Mouse (Mus musculus): ENCODE measurements around the gene Coro2a. TPM values are rescaled to one million over a fixed set of nuclear protein-coding genes. Genes with fewer than 3 reads are reported as not detected.

Coro2a gene
- total RNA-seq, 2 experiments from 2014 or later: 35.6 to 37.6 TPM

DNA sequence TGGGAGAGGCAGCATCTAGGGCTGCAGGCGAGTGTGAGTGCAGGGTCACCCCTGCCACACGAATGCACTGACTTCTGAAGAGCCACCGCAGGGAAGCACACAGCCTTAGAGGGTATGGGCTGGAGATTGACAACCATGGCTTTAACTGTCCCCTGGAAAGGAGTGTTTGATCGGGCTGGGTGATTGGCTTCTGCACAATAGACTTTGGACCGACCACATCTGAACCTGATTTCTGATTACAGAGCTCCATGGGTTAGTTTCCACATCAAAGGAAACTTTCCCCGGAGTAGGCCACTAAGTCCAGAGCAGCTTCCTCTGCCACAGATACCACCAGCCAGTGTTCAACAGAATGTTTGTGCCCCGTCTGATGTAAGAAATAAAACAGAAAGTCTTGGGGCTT, 72.3 kb downstream of the Coro2a start:
- DNase-seq (ENCODE audit: low spot score in 2 of 2): no peak

DNA sequence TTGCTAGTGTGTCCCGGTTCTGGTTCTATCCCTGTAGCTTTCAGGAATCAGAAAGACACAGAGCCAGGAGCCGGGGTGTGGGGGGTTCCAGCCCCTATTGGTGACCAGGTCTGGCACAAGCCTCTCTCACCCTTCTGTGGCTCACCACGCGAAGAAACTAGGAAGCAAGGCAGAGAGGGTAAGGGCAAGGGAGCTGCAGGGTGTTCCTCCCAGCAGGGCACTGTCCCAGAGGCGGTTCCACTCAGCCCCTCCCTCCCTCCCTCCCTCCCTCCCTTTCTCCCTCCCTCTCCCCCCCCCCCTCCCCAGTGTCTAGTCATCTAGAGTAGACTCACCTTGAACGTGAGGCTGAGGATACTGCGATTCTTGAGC, 74.5 kb downstream of the Coro2a start:
- no peak for DNase-seq (ENCODE audit: low spot score in 2 of 2)

DNA sequence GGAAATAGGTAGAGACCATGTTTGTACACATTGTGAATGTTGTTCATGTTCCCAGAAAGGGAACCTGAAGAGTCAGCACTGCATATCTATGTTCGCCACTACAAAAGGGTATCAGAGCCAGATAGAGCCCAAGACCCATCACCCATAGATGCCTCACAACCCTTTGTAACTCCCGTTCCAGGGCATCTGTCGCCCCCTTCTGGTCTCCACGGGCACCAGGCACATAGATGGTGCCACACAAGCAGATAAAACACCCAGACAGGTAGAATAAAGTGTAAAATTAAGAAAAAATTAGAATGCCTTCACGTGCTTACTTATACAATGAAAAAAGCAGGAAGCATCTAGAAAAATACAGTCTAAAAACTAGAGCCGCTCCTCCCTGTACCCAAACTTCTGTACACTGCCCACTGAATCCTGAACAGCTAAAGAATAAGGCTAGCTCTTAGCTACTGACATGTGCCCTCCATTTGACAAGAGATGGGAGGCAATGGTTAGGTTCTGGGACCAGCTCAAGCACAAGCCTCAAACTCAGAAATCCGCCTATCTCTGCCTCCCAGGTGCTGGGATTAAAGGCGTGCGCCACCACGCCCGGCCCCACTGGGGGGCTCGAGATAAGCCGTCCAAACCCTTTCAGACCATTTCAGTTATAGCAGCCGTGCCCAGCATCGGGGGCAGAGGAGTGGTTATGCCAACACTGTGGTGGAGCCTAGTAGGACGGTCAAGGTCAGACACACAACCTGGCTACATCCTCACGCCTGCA, 75.0 kb downstream of the Coro2a start:
- no peak for DNase-seq (ENCODE audit: low spot score in 2 of 2)

DNA sequence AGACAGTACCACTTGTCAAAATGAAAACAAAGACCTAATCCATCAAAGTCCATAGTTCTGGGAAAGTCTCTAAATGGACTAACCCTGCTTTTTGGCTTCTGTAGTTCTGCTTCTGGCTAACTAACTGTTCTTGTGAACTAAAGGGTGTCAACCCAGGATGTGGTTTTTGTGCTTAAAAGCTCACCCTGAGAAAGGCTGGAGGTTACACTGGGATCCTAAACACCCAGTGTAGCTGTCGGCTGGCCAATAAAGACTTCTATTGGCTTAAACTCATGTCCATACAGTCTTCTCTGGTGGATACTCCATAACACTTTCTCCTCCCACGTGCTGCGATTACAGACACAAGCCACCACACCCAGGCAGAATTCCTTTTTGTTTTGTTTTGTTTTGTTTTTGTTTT, 75.8 kb downstream of the Coro2a start:
- no peak for DNase-seq (ENCODE audit: low spot score in 2 of 2)

DNA sequence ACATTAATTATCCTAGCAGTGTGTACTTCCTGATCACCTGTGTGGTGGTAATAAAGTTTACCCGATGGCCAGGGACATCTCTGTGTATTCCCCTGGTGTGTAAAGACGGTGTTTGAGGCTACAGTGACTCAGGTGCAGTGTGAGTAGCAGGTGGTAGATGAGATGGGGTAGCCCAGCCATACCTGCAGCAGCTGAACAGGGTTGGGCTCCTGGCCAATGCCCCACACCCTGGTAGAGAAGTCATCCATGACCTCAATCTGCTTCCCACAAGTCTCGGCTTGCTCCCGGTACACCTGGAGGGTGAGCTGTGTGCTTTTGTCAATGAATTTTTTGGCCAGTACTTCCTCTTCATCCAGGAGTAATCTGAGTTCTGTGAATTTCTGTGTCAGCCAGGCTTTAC, 78.7 kb downstream of the Coro2a start:
- no peak for DNase-seq (ENCODE audit: low spot score in 2 of 2)

DNA sequence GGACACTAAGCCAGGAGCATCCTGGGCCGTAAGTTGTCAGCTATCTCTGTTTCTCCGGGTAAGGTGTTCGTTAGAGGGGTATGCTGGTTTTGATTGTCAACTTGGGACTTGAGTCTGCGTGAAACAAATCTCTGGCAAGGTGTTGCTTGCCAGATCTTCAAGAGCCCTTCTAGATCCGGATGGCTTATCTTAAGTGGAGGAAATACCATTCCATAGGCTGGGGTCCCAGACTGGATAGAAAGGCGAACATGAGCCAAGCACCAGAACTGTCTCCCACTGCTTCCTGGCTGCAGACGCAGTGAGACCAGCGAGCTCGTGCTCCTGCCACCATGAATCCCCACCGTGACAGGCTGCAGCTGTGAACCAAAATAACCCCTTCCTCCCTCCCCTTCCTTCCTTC, 80.5 kb downstream of the Coro2a start:
- DNase-seq (ENCODE audit: low spot score in 2 of 2): no peak

DNA sequence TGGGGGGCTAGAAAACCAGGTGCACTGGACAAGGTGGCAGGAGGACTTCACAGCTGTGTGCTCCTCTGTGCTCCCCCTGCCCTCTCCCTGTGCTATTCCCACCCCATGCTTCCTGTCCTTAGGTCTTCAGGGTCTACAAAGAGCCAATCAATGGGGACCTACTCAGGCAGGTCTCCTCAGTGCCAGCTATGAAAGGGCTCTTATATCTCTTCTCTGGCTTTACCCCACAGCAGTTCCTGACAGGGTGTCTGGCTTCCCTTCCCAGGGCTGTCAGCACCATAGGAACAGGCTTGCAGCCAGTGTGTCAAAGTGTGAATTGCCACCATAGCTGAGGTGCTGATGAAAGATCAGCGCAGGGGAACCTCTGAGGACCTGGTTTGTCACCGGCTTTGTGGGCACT, 81.5 kb downstream of the Coro2a start:
- DNase-seq (ENCODE audit: low spot score in 2 of 2): no peak

DNA sequence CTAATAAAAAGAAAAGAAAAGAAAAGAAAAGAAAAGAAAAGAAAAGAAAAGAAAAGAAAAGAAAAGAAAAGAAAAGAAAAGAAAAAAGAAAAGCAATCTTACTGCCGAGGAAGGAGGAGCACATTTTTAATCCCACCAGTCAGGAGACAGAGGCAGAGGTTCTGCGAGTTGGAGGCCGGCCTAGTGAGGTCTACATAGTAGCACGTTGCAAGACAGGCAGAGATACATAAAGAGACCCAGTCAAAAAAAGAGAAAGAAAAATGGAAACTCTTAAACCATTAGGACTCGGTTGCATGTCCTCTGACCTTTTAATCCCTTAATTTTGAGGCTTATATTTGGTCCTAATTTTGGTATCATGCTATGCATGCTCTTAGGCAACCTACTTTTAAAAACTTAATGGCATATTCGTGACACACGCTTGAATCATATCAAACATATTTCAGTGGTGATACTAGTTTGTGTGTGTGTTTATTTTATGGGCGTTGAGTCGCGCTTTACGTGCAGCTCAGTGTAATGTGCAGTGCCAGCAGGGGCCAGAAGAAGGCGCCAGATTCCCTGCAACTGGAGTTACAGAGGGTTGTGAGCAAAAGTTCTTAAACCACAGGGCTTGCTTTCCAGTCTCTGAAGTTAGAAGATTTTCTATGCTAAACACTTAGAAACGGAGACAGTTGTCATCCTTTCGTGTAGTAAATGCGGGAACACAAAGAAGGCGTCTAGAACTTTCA, 94.1 kb downstream of the Coro2a start:
- DNase-seq (ENCODE audit: low spot score in 2 of 2): peak; percentile 79 to 81

DNA sequence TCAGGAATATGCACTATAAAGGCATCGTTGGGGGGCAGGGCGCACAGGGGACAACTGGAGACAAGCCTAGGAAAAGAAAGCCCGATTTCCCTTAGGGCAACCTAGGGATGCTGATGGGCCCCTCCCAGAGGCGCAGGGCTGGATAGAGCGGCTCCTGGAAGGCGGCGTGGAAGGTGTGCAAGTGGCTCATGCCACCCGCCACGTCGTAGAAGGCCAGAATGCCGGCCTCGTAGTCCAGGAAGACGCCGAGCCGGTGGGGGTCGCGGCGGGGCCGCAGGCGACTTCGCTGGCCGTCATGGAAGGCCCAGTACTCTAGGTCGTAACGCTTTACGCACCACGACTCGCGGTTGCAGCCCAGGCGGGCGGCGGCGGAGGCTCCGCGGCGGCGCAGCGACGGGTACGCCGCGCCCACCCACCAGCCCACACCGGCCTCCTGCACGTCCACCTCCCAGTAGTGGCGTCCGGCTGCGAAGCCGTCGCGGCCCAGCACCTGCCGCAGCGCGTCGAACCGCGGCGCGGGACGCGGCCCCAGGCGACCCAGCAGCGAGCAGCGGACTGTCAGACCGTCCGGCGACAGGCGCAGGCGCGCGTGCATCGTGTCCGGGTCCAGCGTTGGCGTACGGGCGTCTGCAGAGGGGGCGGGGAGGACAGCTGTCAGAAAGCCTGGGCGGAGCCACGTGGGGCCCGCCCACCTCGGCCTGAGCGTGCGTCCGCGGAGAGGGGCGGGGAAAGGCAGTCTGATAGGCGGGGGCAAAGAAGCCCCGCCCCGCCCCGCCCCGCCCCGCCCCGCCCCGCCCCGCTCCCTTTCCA, 95.0 kb downstream of the Coro2a start:
- DNase-seq (ENCODE audit: low spot score in 2 of 2): peak; percentile 93 to 96

DNA sequence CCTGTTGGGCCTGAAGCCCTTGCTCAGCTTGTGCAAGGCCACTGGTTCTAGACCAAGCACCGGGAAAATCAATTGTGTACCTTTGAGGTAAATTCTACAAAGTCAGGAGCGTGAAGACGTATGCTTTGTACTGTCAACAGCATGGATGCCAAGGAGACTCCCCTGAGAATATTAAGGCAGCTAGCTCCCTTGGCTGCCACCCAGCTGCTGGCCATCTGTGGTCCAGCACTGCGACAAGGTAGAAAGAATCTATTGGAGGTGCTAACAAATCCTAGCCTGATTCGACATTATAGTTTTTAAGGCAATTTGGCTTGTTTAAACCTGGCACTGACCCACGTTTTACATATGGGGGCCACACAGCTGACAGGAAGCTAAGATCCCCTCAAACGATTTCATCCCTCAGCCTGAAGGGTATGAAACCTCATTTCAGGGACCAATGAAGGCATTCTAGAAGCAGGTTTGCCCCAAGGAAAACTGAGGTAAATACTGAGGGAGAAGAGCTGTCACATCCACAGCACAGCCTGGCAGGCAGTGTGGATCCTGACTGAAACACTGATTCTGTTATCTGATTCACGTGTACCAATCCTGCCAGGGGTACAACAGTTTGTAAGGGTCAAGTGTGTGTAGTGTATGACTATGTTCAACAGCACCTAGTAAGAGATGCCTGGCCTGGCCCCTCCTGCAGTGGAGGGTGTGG, 96.5 kb downstream of the Coro2a start:
- no peak for DNase-seq (ENCODE audit: low spot score in 2 of 2)

DNA sequence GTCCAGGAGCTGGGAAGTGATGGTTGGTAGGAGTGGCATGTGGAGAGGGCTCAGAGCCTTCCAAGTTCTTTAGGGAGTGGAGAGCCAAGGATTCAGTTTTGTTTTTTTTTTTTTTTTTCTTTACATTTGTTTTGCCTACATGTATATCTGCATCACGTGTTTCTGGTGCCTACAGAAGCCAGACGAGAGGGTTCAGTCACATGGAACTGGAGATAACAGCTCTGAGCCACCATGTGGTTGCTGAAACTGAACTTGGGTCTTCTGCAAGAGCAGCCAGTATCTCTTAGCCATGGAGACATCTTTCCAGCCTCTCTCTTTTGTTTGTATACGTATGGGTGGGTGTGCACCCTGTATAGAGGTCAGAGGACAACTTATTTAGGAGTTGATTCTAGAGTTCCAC, 98.1 kb downstream of the Coro2a start:
- DNase-seq (ENCODE audit: low spot score in 2 of 2): no peak

DNA sequence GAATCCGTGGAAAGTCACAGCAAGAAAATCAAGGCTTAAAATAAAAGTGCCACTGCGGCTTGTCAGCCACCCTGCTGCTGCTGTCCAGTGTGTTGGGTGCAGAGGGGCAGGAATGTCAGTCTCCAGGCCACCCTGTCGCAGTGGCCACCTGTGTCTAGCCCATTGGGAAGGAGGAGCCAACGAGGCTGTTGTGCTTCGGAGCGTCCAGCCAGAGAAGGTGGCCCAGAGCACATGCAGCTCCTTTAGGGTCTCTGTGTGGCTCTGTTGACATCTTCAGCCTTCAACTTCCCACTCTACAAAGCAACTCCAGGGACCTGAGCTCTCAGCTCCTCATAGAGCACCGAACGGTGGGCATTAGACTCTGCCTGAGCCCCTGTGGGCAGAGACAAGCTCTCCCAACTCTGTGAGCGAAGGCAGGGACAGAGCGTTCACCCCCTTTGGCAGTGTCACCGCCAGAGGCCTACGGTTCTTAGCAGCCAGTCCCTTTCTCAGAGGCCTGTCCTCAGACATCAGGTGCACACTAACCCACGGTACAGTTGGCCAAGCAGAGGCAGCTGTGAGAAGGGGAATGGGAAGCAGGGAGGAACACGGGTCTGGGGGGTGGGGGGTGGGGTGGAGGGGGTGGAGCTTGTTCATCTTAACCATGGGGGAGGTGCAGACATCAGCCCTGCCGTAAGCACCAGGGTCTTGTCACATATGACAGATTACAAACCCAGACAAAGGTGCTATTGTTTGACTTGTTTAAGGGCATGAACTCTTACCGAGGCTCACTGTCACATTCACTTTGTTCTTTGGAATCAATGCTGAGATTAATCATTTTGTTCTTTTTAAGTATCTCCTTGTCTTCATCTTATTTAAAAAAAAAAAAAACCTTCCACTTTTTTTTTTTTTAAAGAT, 99.1 kb downstream of the Coro2a start:
- no peak for DNase-seq (ENCODE audit: low spot score in 2 of 2)

DNA sequence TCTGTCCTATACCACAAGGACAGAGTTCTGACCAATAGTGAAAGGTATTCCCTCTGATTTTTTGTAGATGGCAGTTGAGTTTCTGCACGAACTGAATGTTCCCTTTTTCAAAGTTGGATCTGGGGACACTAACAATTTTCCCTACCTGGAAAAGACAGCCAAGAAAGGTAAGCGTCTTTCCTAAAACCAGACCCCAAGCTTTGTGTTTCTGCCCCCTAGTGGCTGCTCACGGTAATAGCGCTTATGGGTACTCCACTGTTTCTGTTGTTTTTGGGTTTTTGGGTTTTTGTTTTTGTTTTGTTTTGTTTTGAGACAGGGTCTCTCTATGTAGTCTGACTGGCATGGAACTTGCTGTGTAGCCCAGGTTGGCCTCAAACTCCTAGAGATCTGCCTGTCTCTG, 103.0 kb downstream of the Coro2a start:
- DNase-seq (ENCODE audit: low spot score in 2 of 2): peak; percentile 46 to 62

DNA sequence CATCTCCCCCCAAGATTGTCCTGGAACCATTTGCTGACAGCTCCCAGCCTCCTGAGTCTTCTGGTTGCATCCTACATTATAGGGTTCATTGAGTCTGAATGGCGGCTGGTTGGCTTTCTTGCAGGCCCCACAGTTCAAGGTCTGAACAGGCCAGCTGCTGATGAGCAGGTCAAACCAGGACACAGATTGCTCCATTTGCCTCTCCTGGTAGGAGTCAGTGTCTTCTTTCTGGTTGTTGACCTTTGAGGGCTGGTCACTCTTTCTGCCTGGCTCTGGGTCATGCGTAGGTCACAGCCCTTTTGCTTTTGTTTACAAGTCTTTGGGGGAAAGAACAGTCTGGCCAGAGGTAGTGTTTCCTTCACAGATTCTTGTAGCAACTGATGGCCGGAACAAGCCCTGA, 103.5 kb downstream of the Coro2a start:
- DNase-seq (ENCODE audit: low spot score in 2 of 2): no peak

DNA sequence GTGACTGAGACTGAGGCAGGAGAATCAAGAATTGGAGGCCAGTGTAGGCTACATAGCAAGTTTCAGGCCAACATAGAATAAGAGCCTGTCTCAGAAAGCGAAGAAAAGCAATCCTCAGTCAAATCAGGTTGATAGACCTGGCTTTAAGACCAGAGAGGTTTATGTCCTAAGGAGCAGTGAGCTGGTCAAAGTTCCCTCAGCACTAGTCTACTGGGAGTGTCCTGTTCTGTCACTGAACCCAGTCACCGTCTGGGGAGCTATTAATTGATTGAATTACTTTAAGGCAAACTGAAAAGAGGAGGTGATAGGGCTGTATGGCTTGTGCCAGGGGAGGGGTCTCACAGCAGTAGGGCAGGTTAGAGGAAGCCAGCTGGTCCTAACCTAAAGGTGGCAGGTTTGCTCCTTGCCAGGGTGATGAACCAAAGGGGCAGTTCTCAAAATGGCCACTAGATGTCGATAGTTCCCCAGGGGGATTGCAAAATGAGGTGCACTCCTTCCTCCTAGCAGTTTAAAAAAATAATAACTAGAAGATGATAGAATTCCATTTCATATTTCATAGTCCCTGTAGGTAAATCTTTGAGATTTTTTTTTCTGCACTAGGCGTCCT, 104.6 kb downstream of the Coro2a start:
- DNase-seq (ENCODE audit: low spot score in 2 of 2): peak; percentile 74 to 75

DNA sequence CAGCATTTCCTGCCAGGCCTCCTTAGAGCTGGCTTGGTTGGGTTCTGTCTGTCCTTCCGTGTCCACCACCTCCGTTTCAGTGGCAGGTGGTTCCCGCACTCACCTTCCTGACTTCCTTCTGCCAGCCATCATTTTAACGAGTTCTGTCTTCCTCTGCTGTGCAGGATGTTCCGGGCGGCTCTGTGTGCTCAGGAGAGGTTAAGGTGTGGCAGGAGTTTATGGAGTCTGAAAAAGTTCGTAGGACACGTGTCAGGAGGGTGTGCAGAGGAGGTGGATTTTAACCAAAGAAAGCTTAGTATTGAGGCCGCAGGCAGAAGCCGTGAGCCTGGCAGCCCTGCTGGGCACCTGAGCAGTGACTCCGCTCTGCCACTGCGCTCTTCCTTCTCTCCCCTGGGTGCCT, 106.5 kb downstream of the Coro2a start:
- no peak for DNase-seq (ENCODE audit: low spot score in 2 of 2)

DNA sequence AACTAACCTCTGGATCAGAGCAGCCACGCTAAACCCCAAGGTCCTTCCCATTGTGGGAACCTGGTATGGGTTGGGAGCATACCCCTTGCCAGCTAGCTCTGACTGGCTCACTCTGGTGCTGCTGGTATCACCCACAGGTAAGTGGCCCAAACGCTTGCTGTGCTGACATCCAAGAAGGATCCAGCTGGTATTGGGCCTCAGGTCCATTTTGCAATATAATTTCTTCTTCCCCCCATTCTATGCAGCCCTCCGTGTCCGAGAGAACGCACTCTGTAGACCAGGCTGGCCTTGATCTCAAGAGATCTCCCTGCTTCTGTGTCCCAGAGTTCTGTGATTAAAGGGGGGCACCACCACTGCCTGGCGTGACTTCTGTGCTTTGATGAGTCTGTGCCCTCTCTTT, 108.9 kb downstream of the Coro2a start:
- no peak for DNase-seq (ENCODE audit: low spot score in 2 of 2)

DNA sequence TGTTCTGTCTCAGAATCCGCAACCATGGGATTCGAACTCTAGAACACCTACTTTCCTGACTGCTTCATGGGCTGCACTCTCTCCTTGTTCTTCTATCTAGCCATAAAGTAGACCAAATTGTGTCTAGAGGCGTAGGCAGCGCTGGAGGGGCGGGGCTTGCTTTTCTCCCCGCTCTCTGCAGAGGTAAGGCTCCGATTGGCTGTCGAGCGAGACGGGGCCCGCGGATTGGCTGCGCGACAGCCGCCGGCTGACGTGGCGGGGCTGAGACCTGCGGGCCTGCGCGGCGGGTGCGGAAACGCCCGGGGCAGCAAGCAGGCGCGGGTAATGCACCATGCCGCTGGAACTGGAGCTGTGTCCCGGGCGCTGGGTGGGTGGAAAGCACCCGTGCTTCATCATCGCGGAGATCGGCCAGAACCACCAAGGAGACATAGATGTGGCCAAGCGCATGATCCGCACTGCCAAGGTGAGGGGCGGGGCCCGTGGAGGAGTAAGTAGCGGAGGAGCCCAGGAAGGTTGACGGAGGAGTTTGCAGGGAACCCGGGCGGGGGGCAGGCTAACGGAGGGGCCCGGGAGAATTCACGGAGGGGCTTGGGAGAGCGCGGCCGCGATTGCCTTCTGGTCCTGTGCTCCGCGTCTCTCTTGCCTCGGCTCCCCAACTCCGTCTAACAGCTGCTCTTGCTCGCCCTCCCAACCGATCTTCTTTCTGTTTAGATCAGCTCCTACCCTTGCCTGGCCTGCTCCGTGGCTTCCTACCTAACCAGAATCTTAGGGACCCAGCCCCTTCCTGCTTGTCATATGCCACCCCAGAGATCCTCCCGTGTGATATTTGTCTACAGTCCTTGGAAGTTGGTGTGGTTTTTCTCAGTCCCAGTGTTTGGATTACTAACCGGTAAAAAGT, 112.7 kb downstream of the Coro2a start, which contains the start of gene Nans:
Gene Nans, plus strand, starts transcription at position 221 of the 898 bp plus-strand sequence.
- peak; percentile 91 to 95 for DNase-seq (ENCODE audit: low spot score in 2 of 2)

DNA sequence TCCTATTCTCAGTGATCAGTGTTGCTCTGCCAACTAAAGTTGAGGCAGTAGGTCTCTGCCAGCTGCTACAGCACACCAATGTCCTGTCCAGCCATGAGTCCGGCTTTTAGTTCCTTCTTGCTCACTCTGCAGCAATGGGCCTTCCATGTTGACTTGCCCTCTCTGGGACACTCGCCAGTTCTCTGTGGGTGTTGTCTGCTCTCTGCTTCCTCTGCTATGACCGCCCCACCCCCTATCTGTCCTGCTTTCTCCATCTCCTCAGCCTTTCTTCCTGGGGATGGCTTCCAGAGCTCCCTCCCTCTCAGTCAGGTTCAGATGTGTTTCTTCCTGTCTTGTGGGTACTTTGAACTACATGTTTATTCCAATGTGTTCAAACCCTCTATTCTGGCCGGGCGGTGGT, 114.7 kb downstream of the Coro2a start:
- peak; percentile 28 to 43 for DNase-seq (ENCODE audit: low spot score in 2 of 2)

All from layer of hippocampus, postnatal 10 days (tissue).